Mouse (Mus musculus) skeletal muscle tissue, postnatal 0 days (tissue): Measurements from ENCODE around the gene Vps51. TPM values are rescaled to one million over a fixed set of nuclear protein-coding genes. Genes with fewer than 3 reads are reported as not detected.

Experiments
- microRNA-seq, 2 experiments: library from miRNA; unstranded; fragments of <30 nt; microRNA quantifications; one replicate each; pipeline ENCODE4; 2016
- polyA plus RNA-seq: library from polyadenylated mRNA; unstranded; fragments of >200 nt; fragmentation: Nextera tagmentation; extraction: Ambion mirVana; gene quantifications from 2 replicates; pipeline ENCODE4 v1.2.1, GENCODE M21; 2015

Gene Vps51
- polyA plus RNA-seq: 30.0 and 31.2 TPM in 2 replicates

DNA sequence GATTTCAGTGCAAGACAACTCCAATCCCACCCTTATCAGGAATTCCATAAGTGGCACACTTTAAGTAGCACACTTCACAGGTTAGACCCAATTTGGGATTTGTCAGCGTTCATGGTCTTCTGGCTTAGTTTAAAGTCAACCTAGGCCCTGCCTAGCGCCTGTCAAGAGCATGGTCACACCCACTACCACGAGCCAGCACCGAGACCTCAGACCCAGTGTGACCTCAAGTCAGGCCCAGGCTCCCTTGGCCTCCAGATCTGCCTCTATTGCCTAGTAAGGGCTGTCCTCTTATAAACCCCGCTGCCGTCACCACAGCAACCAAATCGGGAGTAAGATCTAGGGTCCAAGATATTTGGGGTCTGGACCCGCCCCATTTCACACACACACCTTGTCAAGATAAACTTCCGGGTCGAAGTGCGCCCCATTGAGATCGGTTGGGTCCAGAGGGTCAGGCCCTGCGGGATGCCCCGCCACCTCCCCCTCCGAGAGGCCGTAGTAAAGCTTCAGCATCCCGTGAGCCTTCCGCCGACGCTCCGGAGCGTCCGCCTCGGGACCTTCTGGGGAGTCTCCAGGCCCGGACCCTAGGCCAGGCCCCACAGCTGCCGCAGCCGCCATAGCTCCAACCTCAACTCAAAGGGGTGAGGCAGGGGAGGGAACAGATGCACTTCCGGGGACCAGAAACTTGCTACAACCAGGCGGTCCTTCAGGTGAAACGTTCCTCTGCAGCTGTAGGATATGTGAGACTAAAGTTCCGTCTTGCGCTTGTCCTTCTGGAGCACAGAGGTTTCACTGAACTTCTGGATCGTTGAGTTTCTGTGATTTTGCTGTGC is at the start of gene Vps51:
Vps51 (minus strand) TSS at position 668 of the 830 bp plus-strand sequence.

DNA sequence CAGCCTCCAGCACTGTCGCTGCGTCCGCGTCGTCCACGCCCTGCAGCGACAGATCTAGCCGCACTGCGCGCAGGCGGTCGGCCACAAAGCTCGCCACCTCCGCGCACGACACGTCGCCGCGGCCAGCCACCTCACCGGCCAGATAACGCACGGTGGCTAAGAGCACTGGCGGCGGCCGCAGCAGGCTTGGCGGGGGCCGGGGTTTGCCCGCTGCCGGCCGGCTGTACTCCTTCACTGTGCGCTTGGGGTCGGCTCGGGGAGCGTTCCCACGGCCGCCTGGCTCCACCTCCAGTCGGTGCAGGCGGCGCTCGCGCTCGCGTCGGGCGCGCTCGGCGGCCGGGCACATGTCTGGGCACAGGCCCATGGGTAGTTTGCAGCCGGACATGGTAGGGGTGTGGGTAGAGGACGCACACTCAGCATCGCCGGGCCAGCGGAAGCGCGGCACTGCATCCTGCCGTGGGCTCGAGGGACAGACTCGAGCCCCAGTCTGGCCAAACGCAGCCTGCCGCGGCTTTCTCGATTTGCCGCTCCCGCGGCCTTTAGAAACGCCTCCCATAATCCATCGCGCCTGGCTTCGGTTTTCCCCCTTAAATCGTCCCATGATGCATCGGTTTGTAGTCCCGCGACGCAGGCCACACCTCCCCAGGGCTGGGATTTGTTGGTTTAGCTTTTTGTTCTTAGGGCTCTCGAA is 41.1 kb upstream of the Vps51 start, which contains the start of gene Sac3d1:
Sac3d1 (minus strand) TSS at position 665 of the 691 bp plus-strand sequence.

DNA sequence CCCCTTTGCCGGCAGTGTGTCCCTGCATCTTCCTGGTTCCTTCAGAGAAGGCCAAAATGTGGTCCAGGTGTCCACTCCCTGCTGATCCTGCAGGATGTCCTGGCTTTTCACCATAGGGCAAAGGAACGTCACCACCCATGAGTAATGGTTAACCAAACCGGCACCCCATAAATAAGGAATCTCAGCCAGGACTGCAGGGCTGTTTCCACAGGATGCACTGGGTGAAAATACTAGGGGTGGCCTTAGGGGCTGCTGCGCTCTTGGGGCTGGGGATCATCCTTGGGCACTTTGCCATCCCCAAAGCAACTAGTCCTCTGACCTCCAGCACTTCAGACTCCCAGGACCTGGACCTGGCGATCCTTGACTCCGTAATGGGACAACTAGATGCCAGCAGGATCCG is 28.6 kb upstream of the Vps51 start, which contains the start of gene Naaladl1:
Naaladl1 (plus strand) TSS at position 197 of the 400 bp plus-strand sequence.

GRCm38 (mm10) chr19:6094119-6094518 is 17.1 kb upstream of the Vps51 start, which contains the start of gene AC131692.1:
TSS of gene AC131692.1 (plus strand) at chr19:6094419.

DNA sequence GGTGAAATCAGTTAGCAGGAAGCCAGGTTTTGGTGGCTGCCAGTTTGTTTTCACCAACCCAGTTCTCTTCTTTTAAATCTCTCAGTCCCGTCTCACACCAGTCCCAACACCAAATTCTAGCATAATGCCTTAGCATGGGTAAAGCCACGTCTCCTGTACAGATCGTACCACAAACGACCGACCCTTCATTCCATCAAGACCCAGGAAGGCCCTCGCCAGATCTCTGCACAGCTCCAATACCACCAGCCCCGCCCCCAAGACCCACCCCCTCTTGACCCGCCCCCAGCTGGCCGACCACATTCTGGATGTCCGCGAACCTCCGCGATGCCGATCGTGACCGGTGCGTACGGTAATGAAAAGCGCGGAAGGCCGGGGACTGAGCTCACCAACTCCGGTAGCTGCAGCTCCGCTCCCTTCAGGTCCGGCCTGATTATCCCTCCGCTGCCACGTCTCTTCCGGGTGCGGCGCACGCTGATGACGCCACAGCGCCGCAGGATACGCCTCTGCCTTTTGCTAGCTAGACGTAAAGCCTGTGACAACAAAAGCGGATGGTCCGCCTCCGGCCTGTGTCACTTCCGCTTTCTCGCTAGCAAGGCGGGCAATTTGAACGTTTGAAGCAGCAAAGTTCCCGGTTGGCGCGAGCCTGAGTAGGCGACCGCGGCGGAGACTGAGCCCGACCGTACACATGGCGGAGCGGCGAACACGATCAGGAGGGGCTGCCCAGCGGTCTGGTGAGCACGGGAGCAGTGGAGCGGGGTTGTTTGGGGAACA is 7.6 kb upstream of the Vps51 start, which contains the start of the genes Zfpl1 and Cdca5:
Zfpl1 (minus strand) TSS at position 479 of the 771 bp plus-strand sequence.
Cdca5 (plus strand) TSS at position 506 of the 771 bp plus-strand sequence.

DNA sequence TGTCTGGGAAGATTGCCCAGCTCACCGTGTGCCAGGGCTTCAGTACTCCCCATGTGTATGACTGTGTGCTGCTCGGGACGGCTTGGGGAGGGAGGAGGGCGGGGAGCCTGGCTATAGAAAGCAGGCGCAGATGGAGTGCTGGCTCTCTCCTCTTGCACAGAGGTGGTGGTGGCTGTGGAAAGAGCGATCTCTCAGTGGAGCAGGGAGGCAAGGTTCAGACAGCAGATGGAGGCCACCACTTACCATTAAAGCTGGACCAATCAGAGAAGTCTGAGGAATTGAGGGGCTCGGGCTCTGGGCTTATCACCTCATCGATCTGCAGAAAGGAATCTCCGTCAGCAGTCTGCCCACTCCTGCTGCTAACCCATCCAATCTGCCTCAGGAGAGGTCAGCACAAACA is 5.1 kb upstream of the Vps51 start, which contains the start of gene Gm28374:
Gm28374 (minus strand) TSS at position 101 of the 400 bp plus-strand sequence.

GRCm38 (mm10) chr19:6079983-6080480 is 3.0 kb upstream of the Vps51 start, which contains the start of gene Tmem262:
TSS of gene Tmem262 (plus strand) at chr19:6080033.

GRCm38 (mm10) chr19:6067724-6068415 is 9.2 kb downstream of the Vps51 start, which contains the start of gene Tm7sf2:
TSS of gene Tm7sf2 (minus strand) at chr19:6068373.

GRCm38 (mm10) chr19:6061021-6061533 is 16.0 kb downstream of the Vps51 start, which contains the start of gene Znhit2:
TSS of gene Znhit2 (plus strand) at chr19:6061192.

GRCm38 (mm10) chr19:6057313-6058096 is 19.5 kb downstream of the Vps51 start, which contains the start of the genes Mrpl49 and Fau:
TSS of gene Mrpl49 (minus strand) at chr19:6057785.
TSS of gene Fau (plus strand) at chr19:6057844.

DNA sequence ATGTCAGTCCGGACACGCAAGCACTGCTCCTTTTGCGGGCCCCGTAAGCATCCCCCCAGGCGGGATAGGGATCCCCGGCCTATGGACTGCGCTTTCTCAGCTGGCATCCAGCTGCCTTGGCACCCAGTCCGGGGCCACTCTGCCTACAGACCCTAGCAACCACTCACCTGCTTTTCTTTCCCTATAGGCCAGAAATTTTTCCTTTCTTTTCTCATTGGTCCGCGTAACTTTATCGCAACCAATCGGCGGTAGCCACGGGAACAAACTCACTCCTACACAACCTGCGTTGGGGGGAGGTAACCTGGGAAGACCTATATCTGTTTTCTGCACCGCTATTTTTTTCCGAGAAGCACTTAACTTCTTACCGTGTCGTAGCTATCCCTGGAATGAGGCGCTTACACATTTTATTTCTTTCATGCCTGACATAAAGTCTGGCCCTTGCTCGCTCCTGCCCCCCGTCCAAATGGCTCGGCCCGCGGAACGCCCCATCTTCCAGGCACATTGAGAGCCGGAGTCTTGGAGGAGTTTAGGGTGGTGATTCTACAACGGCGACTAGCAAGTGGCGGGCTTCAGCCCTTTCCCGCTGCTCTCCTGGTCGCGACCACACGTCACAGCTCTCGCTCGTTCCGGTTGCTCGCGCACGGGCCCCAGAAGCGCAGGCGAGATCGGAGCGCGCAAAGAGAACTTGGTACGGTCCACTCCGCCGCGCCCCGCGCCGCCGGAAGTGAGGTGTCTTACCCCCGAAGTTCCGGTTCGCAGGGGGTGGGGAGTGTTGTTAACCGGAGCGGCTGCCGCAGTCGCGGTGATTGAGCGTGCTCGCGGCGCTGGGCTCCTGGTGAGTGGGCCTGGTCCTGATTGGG is 30.5 kb downstream of the Vps51 start, which contains the start of gene Syvn1:
Syvn1 (plus strand) TSS at position 283 of the 860 bp plus-strand sequence.

Small RNA genes within 50 kb of the gene (microRNA-seq; reads per million reads assigned to microRNA genes)
- gene Mir6988: 0.64 to 1.2 reads per million in 2 experiments

Other genes starting within 250 kb of the Vps51 start
- gene Frmd8, start 202.0 kb downstream of the Vps51 start, polyA plus RNA-seq: 7.9 and 9.9 TPM in 2 replicates
- gene Slc25a45, start 199.4 kb downstream of the Vps51 start, polyA plus RNA-seq: 2.9 and 4.3 TPM in 2 replicates
- gene Tigd3, start 183.1 kb downstream of the Vps51 start, polyA plus RNA-seq: 1.1 and 1.3 TPM in 2 replicates
- 63.6 and 64.0 TPM in 2 replicates for gene Dpf2, start 164.2 kb downstream of the Vps51 start, polyA plus RNA-seq
- 19.1 and 20.6 TPM in 2 replicates for gene Cdc42ep2, start 152.4 kb downstream of the Vps51 start, polyA plus RNA-seq
- 24.4 and 25.7 TPM in 2 replicates for gene Pola2, start 113.0 kb downstream of the Vps51 start, polyA plus RNA-seq
- gene Slc22a20, start 91.1 kb downstream of the Vps51 start, polyA plus RNA-seq: 0.10 TPM in 1 of 2 replicates, not detected in the other
- gene Capn1, start 61.3 kb downstream of the Vps51 start, polyA plus RNA-seq: 12.3 and 14.7 TPM in 2 replicates
- gene Syvn1, start 30.7 kb downstream of the Vps51 start, polyA plus RNA-seq: 14.2 and 18.7 TPM in 2 replicates
- 44.8 and 52.0 TPM in 2 replicates for gene Mrpl49, start 19.4 kb downstream of the Vps51 start, polyA plus RNA-seq
- 518 and 572 TPM in 2 replicates for gene Fau, start 19.4 kb downstream of the Vps51 start, polyA plus RNA-seq
- 26.3 and 30.6 TPM in 2 replicates for gene Znhit2, start 16.0 kb downstream of the Vps51 start, polyA plus RNA-seq
- 34.1 and 41.6 TPM in 2 replicates for gene Tm7sf2, start 8.9 kb downstream of the Vps51 start, polyA plus RNA-seq
- gene Tmem262, start 2.8 kb upstream of the Vps51 start, polyA plus RNA-seq: not detected in 2 replicates
- 0.35 and 0.45 TPM in 2 replicates for gene Gm28374, start 5.0 kb upstream of the Vps51 start, polyA plus RNA-seq
- gene Zfpl1, start 7.7 kb upstream of the Vps51 start, polyA plus RNA-seq: 31.9 and 37.9 TPM in 2 replicates
- gene Cdca5, start 7.8 kb upstream of the Vps51 start, polyA plus RNA-seq: 6.3 and 7.4 TPM in 2 replicates
- gene AC131692.1, start 17.2 kb upstream of the Vps51 start, polyA plus RNA-seq: not detected in 2 replicates
- 0.06 and 0.17 TPM in 2 replicates for gene Naaladl1, start 28.6 kb upstream of the Vps51 start, polyA plus RNA-seq
- gene Sac3d1, start 41.4 kb upstream of the Vps51 start, polyA plus RNA-seq: 27.7 and 29.1 TPM in 2 replicates
- gene Snx15, start 51.1 kb upstream of the Vps51 start, polyA plus RNA-seq: 19.0 and 19.4 TPM in 2 replicates
- gene Batf2, start 63.8 kb upstream of the Vps51 start, polyA plus RNA-seq: 0.27 and 0.34 TPM in 2 replicates
- gene Arl2, start 64.3 kb upstream of the Vps51 start, polyA plus RNA-seq: 103 and 109 TPM in 2 replicates
- gene Majin, start 107.2 kb upstream of the Vps51 start, polyA plus RNA-seq: not detected in 2 replicates
- gene Gpha2, start 149.1 kb upstream of the Vps51 start, polyA plus RNA-seq: not detected in 2 replicates
- gene Ppp2r5b, start 158.6 kb upstream of the Vps51 start, polyA plus RNA-seq: 14.8 and 16.1 TPM in 2 replicates
- gene Atg2a, start 164.4 kb upstream of the Vps51 start, polyA plus RNA-seq: 4.6 and 5.9 TPM in 2 replicates
- gene Ehd1, start 199.5 kb upstream of the Vps51 start, polyA plus RNA-seq: 59.1 and 78.1 TPM in 2 replicates
- gene Cdc42bpg, start 229.2 kb upstream of the Vps51 start, polyA plus RNA-seq: 0.41 and 0.46 TPM in 2 replicates